Mouse (Mus musculus) heart, adult 11 months (tissue): ENCODE results near the gene Kank1.

Experiments used
- DNase-seq: peaks from one replicate; pipeline ENCODE4 v3.0.0; 2022

Gene Kank1

GRCm38 (mm10) chr19:25372794-25373193, 136.0 kb downstream of the Kank1 start:
- peak; percentile 94 for DNase-seq

- peak; percentile 55 for DNase-seq
Observed at GRCm38 (mm10) chr19:25373594-25373993, 136.8 kb downstream of the Kank1 start.

- peak; percentile 66 for DNase-seq
Observed at GRCm38 (mm10) chr19:25374191-25374590, 137.4 kb downstream of the Kank1 start.

- peak; percentile 98 for DNase-seq
Observed at GRCm38 (mm10) chr19:25374926-25375325, 138.2 kb downstream of the Kank1 start.

- peak; percentile 84 for DNase-seq
Observed at GRCm38 (mm10) chr19:25376871-25377270, 140.1 kb downstream of the Kank1 start.

- DNase-seq, result peak; percentile 83
Observed at GRCm38 (mm10) chr19:25380675-25381074, 143.9 kb downstream of the Kank1 start.

GRCm38 (mm10) chr19:25381972-25382371, 145.2 kb downstream of the Kank1 start:
- DNase-seq, result peak; percentile 88

- peak; percentile 61 for DNase-seq
Observed at GRCm38 (mm10) chr19:25382494-25382893, 145.7 kb downstream of the Kank1 start.

GRCm38 (mm10) chr19:25383386-25384146, 146.8 kb downstream of the Kank1 start:
- peak; percentile 91 for DNase-seq

- DNase-seq, result peak; percentile 92
Observed at GRCm38 (mm10) chr19:25385981-25386380, 149.2 kb downstream of the Kank1 start.

- peak; percentile 92 for DNase-seq
Observed at GRCm38 (mm10) chr19:25386679-25387470, 150.1 kb downstream of the Kank1 start.

- peak; percentile 84 for DNase-seq
Observed at GRCm38 (mm10) chr19:25387902-25388301, 151.1 kb downstream of the Kank1 start.

- no peak for DNase-seq
Observed at GRCm38 (mm10) chr19:25392135-25392534, 155.4 kb downstream of the Kank1 start.

- DNase-seq, result peak; percentile 97
Observed at GRCm38 (mm10) chr19:25395035-25395434, 158.3 kb downstream of the Kank1 start.

- DNase-seq, result peak; percentile 90
Observed at GRCm38 (mm10) chr19:25396709-25397266, 160.0 kb downstream of the Kank1 start.

GRCm38 (mm10) chr19:25399511-25400211, 162.9 kb downstream of the Kank1 start:
- DNase-seq, result peak; percentile 89

GRCm38 (mm10) chr19:25400212-25400913, 163.6 kb downstream of the Kank1 start:
- DNase-seq, result peak; percentile 89

GRCm38 (mm10) chr19:25401521-25401920, 164.7 kb downstream of the Kank1 start:
- DNase-seq, result no peak

- no peak for DNase-seq
Observed at GRCm38 (mm10) chr19:25404163-25404562, 167.4 kb downstream of the Kank1 start.

- no peak for DNase-seq
Observed at GRCm38 (mm10) chr19:25405987-25406386, 169.2 kb downstream of the Kank1 start.

GRCm38 (mm10) chr19:25406481-25407184, 169.9 kb downstream of the Kank1 start:
- DNase-seq, result peak; percentile 99
